Mouse (Mus musculus): ENCODE measurements around the gene Capn5. TPM values are rescaled to one million over a fixed set of nuclear protein-coding genes. Genes with fewer than 3 reads are reported as not detected.

The Capn5 gene
- total RNA-seq, 2 experiments from 2014 or later, result 2.7 to 3.9 TPM

- intact Hi-C loops (cut with DNase I), result no loop called here
- DNase-seq, result no peak
Observed at GRCm38 (mm10) chr7:98177566-98177928, 527 bp downstream of the Capn5 start.

DNA sequence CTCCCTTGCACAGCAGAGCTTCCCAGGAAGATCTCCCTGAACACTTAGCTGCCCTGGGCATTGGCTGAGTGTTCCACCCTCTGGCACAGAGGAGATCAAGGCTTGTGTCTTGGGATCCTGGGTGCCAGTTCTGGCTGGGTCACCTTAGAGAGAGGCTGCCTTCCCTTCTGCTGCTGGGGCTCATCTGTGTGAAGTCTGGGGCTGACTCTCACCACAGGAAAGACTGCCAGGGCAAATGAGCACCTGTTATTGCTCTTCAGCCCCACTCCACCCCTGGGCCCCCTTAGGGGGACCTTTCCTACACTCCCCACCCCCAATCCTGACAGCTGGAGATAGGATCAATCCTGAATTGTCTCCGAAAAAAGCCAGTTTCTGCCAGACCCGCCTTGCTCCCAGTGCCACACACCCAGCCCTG is 996 bp downstream of the Capn5 start:
- DNase-seq, result no peak
- intact Hi-C loops (cut with DNase I), result no loop called here

DNA sequence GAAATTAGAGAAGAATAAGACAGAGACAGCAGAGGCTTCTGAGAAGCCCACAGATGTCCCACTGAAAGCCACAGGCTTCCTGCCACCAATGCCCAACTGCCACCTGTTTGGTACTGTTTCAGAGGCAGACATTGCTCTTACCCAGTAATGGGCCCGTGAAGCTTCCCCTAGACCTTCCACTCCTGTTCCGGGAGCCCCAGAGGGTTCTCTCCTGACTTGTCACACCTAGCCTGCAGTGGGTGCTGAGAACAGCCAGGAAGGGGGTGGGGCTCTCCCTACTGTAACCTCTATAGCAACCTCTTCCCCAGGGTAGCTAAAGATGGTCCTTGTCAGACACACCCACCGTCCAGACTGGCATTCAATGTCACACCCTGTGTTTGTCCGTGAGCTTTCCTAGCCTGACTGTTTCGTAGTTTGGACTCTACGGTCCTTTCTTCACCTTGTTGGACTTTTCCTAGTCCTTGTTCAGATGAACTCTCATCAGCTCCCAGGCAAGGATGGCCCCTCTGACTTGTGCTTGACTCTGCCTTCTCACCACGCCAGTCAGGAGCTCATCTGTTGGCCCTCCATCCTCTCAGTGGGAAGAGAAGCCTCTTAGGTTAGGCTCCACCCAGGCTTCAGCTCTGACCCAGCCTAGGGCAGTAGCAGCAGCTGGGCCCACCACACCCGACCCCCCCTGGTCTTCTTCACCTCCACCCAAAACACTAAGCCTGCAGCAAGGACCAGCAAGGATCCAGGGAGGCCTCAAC is 1.6 kb downstream of the Capn5 start:
- intact Hi-C loops (cut with DNase I), result no loop called here
- DNase-seq, result no peak

GRCm38 (mm10) chr7:98174883-98175755 is 3.0 kb downstream of the Capn5 start:
- DNase-seq, result no peak
- intact Hi-C loops (cut with DNase I), result no loop called here

DNA sequence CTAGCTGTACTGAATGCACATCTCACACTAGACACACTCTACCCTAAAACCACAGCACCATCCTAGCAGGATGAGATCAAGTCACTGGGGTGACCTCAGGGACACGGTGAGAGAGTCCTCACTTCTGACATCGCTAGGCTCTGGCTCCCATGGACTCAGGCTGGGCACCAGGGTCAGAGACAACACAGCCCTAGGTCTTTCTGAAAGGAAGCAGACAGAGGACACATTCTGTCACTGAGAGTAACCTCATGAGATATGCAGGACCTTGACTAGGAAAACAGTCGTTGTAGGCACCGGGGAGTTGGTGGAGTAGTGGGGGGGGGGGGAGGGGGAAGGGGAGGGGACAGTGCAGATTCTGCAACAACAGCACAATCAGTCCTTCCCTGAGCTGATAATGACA is 4.7 kb downstream of the Capn5 start:
- intact Hi-C loops (cut with DNase I), result no loop called here
- no peak for DNase-seq

GRCm38 (mm10) chr7:98172661-98173060 is 5.4 kb downstream of the Capn5 start:
- intact Hi-C loops (cut with DNase I), result no loop called here
- no peak for DNase-seq

DNA sequence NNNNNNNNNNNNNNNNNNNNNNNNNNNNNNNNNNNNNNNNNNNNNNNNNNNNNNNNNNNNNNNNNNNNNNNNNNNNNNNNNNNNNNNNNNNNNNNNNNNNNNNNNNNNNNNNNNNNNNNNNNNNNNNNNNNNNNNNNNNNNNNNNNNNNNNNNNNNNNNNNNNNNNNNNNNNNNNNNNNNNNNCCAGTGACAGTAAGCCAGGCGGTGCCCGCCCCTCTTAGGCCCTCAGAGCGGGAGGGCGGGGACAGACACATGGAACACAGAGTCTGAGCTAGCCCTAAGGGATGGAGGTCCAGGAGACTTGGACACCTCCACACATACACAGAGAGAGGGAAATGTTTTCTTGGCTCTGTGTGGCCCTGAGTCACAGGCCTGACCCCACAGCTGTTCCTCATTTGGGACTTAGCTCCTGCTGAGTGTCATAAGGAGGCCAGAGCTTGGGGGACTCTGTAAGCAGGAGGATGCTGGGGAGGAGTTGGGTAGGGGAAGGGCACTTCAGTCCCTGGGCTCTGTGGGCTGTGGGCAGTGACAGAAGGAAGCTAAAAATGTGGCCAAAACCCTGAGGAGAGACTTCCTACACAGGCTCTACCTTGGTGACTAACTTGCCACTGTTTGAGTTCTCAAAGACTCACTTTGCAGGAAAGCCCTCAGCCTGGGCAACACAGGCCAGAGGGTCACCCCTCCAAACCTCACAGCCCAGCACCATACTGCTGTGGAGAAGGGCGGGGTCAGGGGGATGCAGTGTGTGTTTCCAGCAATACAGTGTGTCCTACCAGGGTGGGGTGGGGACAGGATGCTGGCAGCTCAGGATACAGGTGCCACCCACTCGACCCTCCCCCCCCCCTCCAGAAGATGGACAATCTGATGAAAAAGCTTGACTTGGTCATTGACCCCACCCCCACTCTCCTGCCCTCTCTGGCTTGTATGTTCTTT is 6.7 kb downstream of the Capn5 start:
- intact Hi-C loops (cut with DNase I), result no loop called here
- peak; percentile 51 to 64 for DNase-seq

DNA sequence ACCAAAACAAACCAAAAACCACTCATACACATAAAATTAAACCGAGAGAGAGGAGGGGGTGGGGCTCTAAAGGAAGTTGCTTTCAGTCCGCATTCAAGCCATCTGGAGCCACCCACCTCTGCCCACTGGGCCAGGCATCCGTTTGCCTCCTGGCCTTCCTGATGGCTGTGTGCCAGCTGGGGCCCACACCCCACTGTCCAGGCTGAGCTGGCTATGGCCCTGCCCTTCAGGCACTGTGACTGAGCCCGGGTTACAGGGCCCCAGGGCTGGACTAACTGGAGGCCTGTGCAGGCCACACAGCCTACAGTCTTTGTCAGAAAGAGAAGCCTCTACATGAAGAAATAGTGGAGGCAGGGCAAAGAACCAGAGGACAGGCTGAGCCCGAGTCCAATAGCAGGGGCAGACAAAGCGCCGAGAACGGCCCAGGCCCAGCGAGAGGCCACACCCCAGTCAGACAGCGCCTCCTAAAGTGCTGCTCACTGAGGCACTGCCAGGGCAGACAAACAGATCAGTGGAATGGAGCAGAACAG is 13.0 kb downstream of the Capn5 start:
- peak in 1 of 2 experiments; percentile 22 for DNase-seq
- intact Hi-C loops (cut with DNase I), result no loop called here

DNA sequence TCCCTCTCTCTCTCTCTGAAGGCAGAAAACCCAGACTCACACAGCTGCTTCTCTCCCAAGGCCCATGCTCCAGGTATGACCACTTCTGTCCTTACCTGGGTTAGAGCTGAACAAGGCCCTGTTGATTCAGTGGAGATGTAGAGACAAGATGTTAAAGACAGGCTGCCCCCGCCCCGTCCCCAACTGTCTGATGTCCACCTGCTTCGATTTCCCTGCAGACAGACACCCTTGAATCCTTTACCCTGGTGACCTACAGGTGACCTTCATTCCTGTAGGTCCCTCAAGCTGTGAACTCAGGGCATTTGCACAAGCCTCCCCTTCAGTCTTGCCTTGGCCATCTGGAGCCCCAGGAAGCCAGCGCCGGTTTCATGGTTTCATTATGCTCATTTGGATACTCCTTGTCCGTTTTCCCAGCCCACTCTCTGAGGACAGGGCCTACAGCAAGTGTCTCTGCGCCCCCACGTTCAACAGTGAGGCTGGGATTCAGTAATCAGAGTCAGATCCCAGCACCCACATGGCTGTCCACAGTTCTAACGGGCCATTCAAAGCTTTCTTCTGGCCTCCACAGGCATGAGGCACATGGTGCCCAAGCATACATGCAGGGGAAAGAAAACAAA is 13.6 kb downstream of the Capn5 start:
- intact Hi-C loops (cut with DNase I), result no loop called here
- DNase-seq, result no peak

DNA sequence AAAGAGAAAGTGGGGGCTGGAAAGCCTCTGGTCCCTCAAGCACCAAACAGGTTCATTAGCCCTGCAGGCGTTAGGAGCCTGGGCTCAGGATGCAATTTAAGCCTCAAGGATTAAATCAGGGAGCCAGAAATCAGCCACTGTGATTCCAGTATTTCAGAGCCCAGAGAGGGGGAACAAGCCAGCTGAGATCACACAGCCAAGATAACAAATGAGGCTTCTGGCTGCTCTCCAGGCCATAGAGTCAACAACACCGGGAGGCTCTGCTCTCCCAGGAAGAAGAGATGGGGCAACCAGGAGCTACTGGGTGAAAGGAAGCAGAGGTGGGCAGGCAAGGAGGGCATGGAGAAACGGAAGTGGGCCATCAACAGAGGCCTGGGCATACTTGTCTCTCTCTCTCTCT is 14.4 kb downstream of the Capn5 start:
- no peak for DNase-seq
- intact Hi-C loops (cut with DNase I), result no loop called here

GRCm38 (mm10) chr7:98162239-98162638 is 15.8 kb downstream of the Capn5 start:
- DNase-seq, result no peak
- intact Hi-C loops (cut with DNase I), result no loop called here

DNA sequence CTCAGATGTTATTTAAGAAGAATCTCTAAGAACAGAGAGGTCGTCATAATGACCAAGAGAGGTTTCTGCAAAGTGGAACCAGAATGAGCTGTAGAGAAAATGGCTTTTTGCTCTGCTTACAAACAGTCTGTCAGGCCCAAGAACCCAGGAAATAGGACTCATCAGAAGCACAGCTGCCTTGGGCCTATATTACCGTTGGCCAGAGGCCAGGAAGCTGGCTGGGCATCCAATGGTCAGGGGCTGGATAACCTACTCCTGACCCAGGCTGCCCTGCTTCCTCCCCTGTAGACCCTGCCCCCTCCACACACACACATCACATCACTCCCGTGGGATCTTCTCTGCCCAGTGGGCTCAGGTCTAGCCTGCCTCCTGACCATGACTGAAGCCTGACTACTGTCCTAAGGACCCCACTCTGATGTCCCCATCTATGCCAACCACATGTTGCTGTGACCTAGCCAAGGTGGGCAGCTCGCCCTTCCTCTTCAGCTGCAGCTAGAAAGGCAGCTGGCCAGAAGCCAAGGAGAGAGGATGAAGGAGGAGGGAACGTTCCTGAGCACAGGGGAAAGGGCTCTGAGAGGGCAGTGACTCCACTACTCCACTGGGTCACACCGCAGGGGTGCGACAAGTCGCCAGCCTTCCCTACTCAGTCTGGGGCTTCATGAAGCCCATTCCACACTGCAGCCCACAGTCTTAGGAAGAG is 17.9 kb downstream of the Capn5 start:
- peak in 1 of 2 experiments; percentile 46 for DNase-seq
- intact Hi-C loops (cut with DNase I), result no loop called here

GRCm38 (mm10) chr7:98158481-98158880 is 19.6 kb downstream of the Capn5 start:
- intact Hi-C loops (cut with DNase I), result no loop called here

GRCm38 (mm10) chr7:98157636-98158332 is 20.3 kb downstream of the Capn5 start:
- intact Hi-C loops (cut with DNase I), result no loop called here
- DNase-seq, result no peak

More at GRCm38 (mm10) chr7:98158481-98158880, 19.6 kb downstream of the Capn5 start:
- DNase-seq, result no peak

DNA sequence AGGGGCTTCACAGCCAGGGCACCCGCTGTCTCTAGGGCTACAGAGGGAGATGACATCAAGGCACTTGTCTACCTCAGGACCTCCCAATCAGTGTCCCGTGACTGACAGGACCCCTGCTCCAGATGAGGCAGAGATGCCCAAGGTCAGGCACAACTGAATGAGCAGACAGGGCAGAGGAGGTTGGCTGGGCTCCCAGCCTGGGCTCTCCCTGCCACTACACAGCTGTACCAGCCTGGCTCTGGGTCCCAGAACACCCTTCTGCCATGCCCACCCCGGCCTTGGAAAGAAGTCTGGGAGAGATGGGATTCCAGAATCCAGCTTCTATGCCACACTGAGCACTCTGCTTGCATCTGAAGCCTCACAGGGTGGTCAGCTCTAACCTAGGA is 21.8 kb downstream of the Capn5 start:
- no peak for DNase-seq
- intact Hi-C loops (cut with DNase I), result no loop called here

GRCm38 (mm10) chr7:98155546-98156279 is 22.4 kb downstream of the Capn5 start:
- intact Hi-C loops (cut with DNase I), result loop anchor here (1.0 to 2.0 kb wide), 2 partner anchors 37 to 185 kb away; no protein-coding TSS in a partner anchor
- peak; percentile 75 to 83 for DNase-seq

DNA sequence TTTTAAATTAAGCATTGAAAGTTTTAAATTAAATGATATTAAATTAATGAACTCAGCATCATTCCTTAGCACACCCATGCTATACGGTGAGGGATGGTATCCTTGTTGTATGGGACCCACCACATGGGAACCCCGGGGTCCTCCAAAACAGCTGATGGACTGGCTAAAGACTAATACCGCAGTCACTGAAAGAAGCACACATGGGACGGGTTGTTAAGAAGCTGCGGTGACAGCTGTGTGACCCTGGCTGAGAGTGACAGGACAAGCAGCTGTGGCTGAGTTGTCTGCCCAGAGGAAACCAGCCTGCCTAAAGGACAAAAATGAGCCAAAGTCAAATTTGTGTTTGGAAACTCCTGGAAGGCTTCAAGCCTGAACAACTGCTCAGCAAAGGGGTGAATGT is 24.2 kb downstream of the Capn5 start:
- no peak for DNase-seq
- intact Hi-C loops (cut with DNase I), result loop anchor here (2.0 kb wide), 1 partner anchor 187 kb away; no protein-coding TSS in a partner anchor

DNA sequence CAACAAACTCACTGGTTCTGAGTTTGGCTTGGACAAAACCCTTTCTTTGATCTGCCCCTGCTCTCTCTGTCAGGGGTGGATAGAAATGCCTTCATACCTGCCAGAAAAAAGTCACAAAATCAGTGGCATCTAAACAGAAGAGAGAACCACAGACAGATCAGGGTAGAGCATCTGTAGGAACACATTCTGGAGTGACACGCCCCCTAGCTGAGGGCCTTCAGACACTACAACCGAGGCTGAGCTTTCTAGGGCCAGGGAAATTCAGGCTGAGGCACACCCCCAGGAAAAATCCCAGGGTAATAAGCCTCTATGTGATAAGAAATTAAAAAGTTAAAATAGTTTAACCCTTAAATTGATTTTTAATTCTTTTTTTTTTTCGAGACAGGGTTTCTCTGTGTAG is 24.7 kb downstream of the Capn5 start:
- intact Hi-C loops (cut with DNase I), result no loop called here
- DNase-seq, result no peak

All from heart, postnatal 14 days (tissue).